Mouse (Mus musculus) forebrain, embryonic 16.5 days (tissue): Measurements from ENCODE around the gene Olfr1217. TPM values are rescaled to one million over a fixed set of nuclear protein-coding genes. Genes with fewer than 3 reads are reported as not detected.

ENCODE experiments used
- polyA plus RNA-seq: library from polyadenylated mRNA; unstranded; fragments of >200 nt; fragmentation: Nextera tagmentation; extraction: Ambion mirVana; gene quantifications from 2 replicates; pipeline ENCODE4 v1.2.1, GENCODE M21; 2015

Olfr1217 gene
- polyA plus RNA-seq, 1 experiment from 2014 or later: not detected

Other genes with a start within 250 kb of the Olfr1217 start
- not detected in 2 replicates for gene Olfr1201, start 239.0 kb downstream of the Olfr1217 start, polyA plus RNA-seq
- not detected in 2 replicates for gene Olfr1202, start 217.6 kb downstream of the Olfr1217 start, polyA plus RNA-seq
- gene Olfr1205, start 202.3 kb downstream of the Olfr1217 start, polyA plus RNA-seq: not detected in 2 replicates
- gene Olfr1204, start 182.8 kb downstream of the Olfr1217 start, polyA plus RNA-seq: not detected in 2 replicates
- not detected in 2 replicates for gene Olfr1206, start 168.8 kb downstream of the Olfr1217 start, polyA plus RNA-seq
- not detected in 2 replicates for gene Olfr1208, start 129.8 kb downstream of the Olfr1217 start, polyA plus RNA-seq
- gene Olfr1209, start 116.9 kb downstream of the Olfr1217 start, polyA plus RNA-seq: not detected in 2 replicates
- not detected in 2 replicates for gene Olfr1211, start 94.0 kb downstream of the Olfr1217 start, polyA plus RNA-seq
- gene Olfr1212, start 78.1 kb downstream of the Olfr1217 start, polyA plus RNA-seq: not detected in 2 replicates
- not detected in 2 replicates for gene Gm13762, start 51.8 kb downstream of the Olfr1217 start, polyA plus RNA-seq
- gene Olfr1214, start 39.4 kb downstream of the Olfr1217 start, polyA plus RNA-seq: not detected in 2 replicates
- not detected in 2 replicates for gene Olfr1215, start 25.1 kb downstream of the Olfr1217 start, polyA plus RNA-seq
- gene Olfr1216, start 13.7 kb downstream of the Olfr1217 start, polyA plus RNA-seq: not detected in 2 replicates
- not detected in 2 replicates for gene Olfr1218, start 29.1 kb upstream of the Olfr1217 start, polyA plus RNA-seq
- not detected in 2 replicates for gene Olfr1219, start 51.4 kb upstream of the Olfr1217 start, polyA plus RNA-seq
- not detected in 2 replicates for gene Olfr1220, start 74.8 kb upstream of the Olfr1217 start, polyA plus RNA-seq
- gene Olfr1221, start 85.2 kb upstream of the Olfr1217 start, polyA plus RNA-seq: not detected in 2 replicates
- gene Olfr1222, start 101.0 kb upstream of the Olfr1217 start, polyA plus RNA-seq: not detected in 2 replicates
- not detected in 2 replicates for gene Olfr1223, start 119.5 kb upstream of the Olfr1217 start, polyA plus RNA-seq
- not detected in 2 replicates for gene Olfr1224-ps1, start 132.0 kb upstream of the Olfr1217 start, polyA plus RNA-seq
- gene Olfr1225, start 142.6 kb upstream of the Olfr1217 start, polyA plus RNA-seq: not detected in 2 replicates
- gene Olfr1226, start 168.0 kb upstream of the Olfr1217 start, polyA plus RNA-seq: not detected in 2 replicates
- not detected in 2 replicates for gene Olfr1228, start 222.0 kb upstream of the Olfr1217 start, polyA plus RNA-seq